Mouse (Mus musculus) liver, embryonic 12.5 days (tissue): Measurements from ENCODE around the gene Nup153. TPM values are rescaled to one million over a fixed set of nuclear protein-coding genes. Genes with fewer than 3 reads are reported as not detected.

Source experiments
- ATAC-seq: fragments of 200-750 bp; cut with Nextera tagmentation; 2 replicates; pipeline ENCODE4 v1.8.0; 2017; ENCODE audit warnings: moderate number of reproducible peaks, mild to moderate bottlenecking, moderate library complexity
- H3K27ac ChIP-seq: fragments of 300-500 bp; sonication (generic); 2 replicates; pipeline ENCODE4 v1.5.1; 2016; ENCODE audit warnings: mild to moderate bottlenecking
- H3K27me3 ChIP-seq: fragments of 300-500 bp; sonication (generic); replicated peaks from 2 replicates; pipeline ENCODE4 v1.6.1; 2016; ENCODE audit warnings: mild to moderate bottlenecking, moderate library complexity
- H3K36me3 ChIP-seq: fragments of 300-500 bp; sonication (generic); 2 replicates; pipeline ENCODE4 v1.6.1; 2016; ENCODE audit warnings: mild to moderate bottlenecking, moderate library complexity
- H3K4me1 ChIP-seq: fragments of 300-500 bp; sonication (generic); 2 replicates; pipeline ENCODE4 v1.6.1; 2016
- H3K4me2 ChIP-seq: fragments of 300-500 bp; sonication (generic); 2 replicates; pipeline ENCODE4 v1.6.1; 2016; ENCODE audit warnings: mild to moderate bottlenecking, moderate library complexity
- H3K4me3 ChIP-seq: fragments of 300-500 bp; sonication (generic); 2 replicates; pipeline ENCODE4 v1.5.1; 2016; ENCODE audit warnings: mild to moderate bottlenecking, moderate library complexity
- H3K9ac ChIP-seq: fragments of 300-500 bp; sonication (generic); 2 replicates; pipeline ENCODE4 v1.6.1; 2016; ENCODE audit warnings: mild to moderate bottlenecking, moderate library complexity
- H3K9me3 ChIP-seq: fragments of 300-500 bp; sonication (generic); replicated peaks from 2 replicates; pipeline ENCODE4 v1.6.1; 2016; ENCODE audit warnings: mild to moderate bottlenecking, moderate library complexity
- WGBS: fragments of 180-500 bp; shearing (Covaris S2); methylation state at CpG from one replicate; pipeline ENCODE4 v1.1.7; 2016; ENCODE audit not compliant: insufficient replicate concordance; 5-methylcytosine and 5-hydroxymethylcytosine counted together
- polyA plus RNA-seq: library from polyadenylated mRNA; unstranded; fragments of >200 nt; fragmentation: Nextera tagmentation; extraction: Ambion mirVana; gene quantifications from 2 replicates; pipeline ENCODE4 v1.2.1, GENCODE M21; 2016

The Nup153 gene
- polyA plus RNA-seq, 1 experiment from 2014 or later = 39.0 TPM

GRCm38 (mm10) chr13:46727038-46727836 lies 503 bp downstream of the Nup153 start:
- under 1% methylated on average over 79 of the region's 85 CpGs for WGBS
- peak; percentile 69 for ATAC-seq
- H3K9ac ChIP-seq = peak overlapping the region; percentile 93

GRCm38 (mm10) chr13:46726288-46727037 lies 1.3 kb downstream of the Nup153 start:
- peak overlapping the region; percentile 98 for H3K27ac ChIP-seq
- H3K4me2 ChIP-seq = peak overlapping the region; percentile 76
- WGBS = under 1% methylated on average over 30 of the region's 30 CpGs
- H3K36me3 ChIP-seq = 0 out of 2 replicates have a peak, but pooled peaks cover 3% of the 10 kb centered on the region
- peak overlapping the region; percentile 93 for H3K9ac ChIP-seq
- H3K9me3 ChIP-seq = no peaks in the 10 kb centered on the region
- no peaks in the 10 kb centered on the region for H3K27me3 ChIP-seq
- H3K4me3 ChIP-seq = peak overlapping the region; percentile 81
- ATAC-seq = no peak
- peaks cover 40% of the 10 kb centered on the region for H3K4me1 ChIP-seq

More at GRCm38 (mm10) chr13:46727038-46727836, 503 bp downstream of the Nup153 start:
- Histone ChIP-seq H3K27ac (peak overlapping the region; percentile 98), H3K27me3 (no peaks in the 10 kb centered on the region), H3K4me2 (peak overlapping the region; percentile 76), H3K4me1 (peaks cover 33% of the 10 kb centered on the region), H3K9me3 (no peaks in the 10 kb centered on the region), H3K36me3 (0 out of 2 replicates have a peak, but pooled peaks cover 3% of the 10 kb centered on the region), H3K4me3 (peak overlapping the region; percentile 81)

GRCm38 (mm10) chr13:46725227-46725626 lies 2.5 kb downstream of the Nup153 start:
- Histone ChIP-seq H3K4me2 (peak overlapping the region; percentile 76), H3K27me3 (no peaks in the 10 kb centered on the region), H3K4me1 (peaks cover 50% of the 10 kb centered on the region), H3K36me3 (0 out of 2 replicates have a peak, but pooled peaks cover 3% of the 10 kb centered on the region), H3K27ac (peak overlapping the region; percentile 91), H3K4me3 (peak overlapping the region; percentile 81), H3K9ac (peak overlapping the region; percentile 93; the same call in 1 of the 2 replicates), H3K9me3 (no peaks in the 10 kb centered on the region)
- WGBS = 7% methylated on average over 2 of the region's 2 CpGs
- peak; percentile 58 for ATAC-seq

- Histone ChIP-seq H3K27ac (peak overlapping the region; percentile 91), H3K36me3 (peaks cover 8% of the 10 kb centered on the region; the same call in 1 of the 2 replicates), H3K9ac (peak overlapping the region; percentile 93), H3K4me2 (peak overlapping the region; percentile 76), H3K9me3 (no peaks in the 10 kb centered on the region), H3K4me1 (peaks cover 59% of the 10 kb centered on the region), H3K27me3 (no peaks in the 10 kb centered on the region), H3K4me3 (peak overlapping the region; percentile 81)
- no peak for ATAC-seq
These were observed 3.4 kb downstream of the Nup153 start for GRCm38 (mm10) chr13:46724371-46724770.

- Histone ChIP-seq H3K4me1 (peaks cover 78% of the 10 kb centered on the region), H3K27ac (no peak overlapping the region), H3K4me3 (no peak overlapping the region), H3K9me3 (no peaks in the 10 kb centered on the region), H3K9ac (no peak overlapping the region), H3K4me2 (0 out of 2 replicates have a peak overlapping the region, but pooled peaks have one; percentile 19), H3K27me3 (no peaks in the 10 kb centered on the region), H3K36me3 (peaks cover 30% of the 10 kb centered on the region)
- ATAC-seq = no peak
These were observed 6.7 kb downstream of the Nup153 start for GRCm38 (mm10) chr13:46721009-46721408.

- no peak overlapping the region for H3K27ac ChIP-seq
- no peak overlapping the region for H3K4me3 ChIP-seq
- peaks cover 72% of the 10 kb centered on the region for H3K4me1 ChIP-seq
- H3K9me3 ChIP-seq = no peaks in the 10 kb centered on the region
- H3K36me3 ChIP-seq = peaks cover 43% of the 10 kb centered on the region
- no peak overlapping the region for H3K9ac ChIP-seq
- ATAC-seq = no peak
- no peaks in the 10 kb centered on the region for H3K27me3 ChIP-seq
- 58% methylated on average over 5 of the region's 5 CpGs for WGBS
- no peak overlapping the region for H3K4me2 ChIP-seq
These were observed 8.8 kb downstream of the Nup153 start for GRCm38 (mm10) chr13:46718893-46719400.

GRCm38 (mm10) chr13:46715976-46716639 lies 11.6 kb downstream of the Nup153 start:
- ATAC-seq = peak; percentile 81

GRCm38 (mm10) chr13:46713486-46713885 lies 14.3 kb downstream of the Nup153 start:
- 93% methylated on average over 5 of the region's 5 CpGs for WGBS
- no peaks in the 10 kb centered on the region for H3K9me3 ChIP-seq
- H3K4me3 ChIP-seq = no peak overlapping the region
- no peak overlapping the region for H3K9ac ChIP-seq
- peaks cover 29% of the 10 kb centered on the region for H3K4me1 ChIP-seq
- no peak overlapping the region for H3K4me2 ChIP-seq
- no peaks in the 10 kb centered on the region for H3K27me3 ChIP-seq
- ATAC-seq = no peak
- H3K27ac ChIP-seq = no peak overlapping the region
- H3K36me3 ChIP-seq = peaks cover 83% of the 10 kb centered on the region

More at GRCm38 (mm10) chr13:46715976-46716639, 11.6 kb downstream of the Nup153 start:
- H3K9me3 ChIP-seq = no peaks in the 10 kb centered on the region
- no peaks in the 10 kb centered on the region for H3K27me3 ChIP-seq
- 0 out of 2 replicates have a peak overlapping the region, but pooled peaks have one; percentile 10 for H3K9ac ChIP-seq
- H3K27ac ChIP-seq = peak overlapping the region; percentile 81
- no peak overlapping the region for H3K4me3 ChIP-seq
- peak overlapping the region; percentile 34 for H3K4me2 ChIP-seq
- peaks cover 68% of the 10 kb centered on the region for H3K36me3 ChIP-seq
- WGBS = 44% methylated on average over 3 of the region's 3 CpGs
- peaks cover 49% of the 10 kb centered on the region for H3K4me1 ChIP-seq

- Histone ChIP-seq H3K4me3 (no peak overlapping the region), H3K9me3 (no peaks in the 10 kb centered on the region), H3K36me3 (peaks cover 79% of the 10 kb centered on the region), H3K4me2 (no peak overlapping the region), H3K27ac (no peak overlapping the region), H3K9ac (no peak overlapping the region), H3K4me1 (no peaks in the 10 kb centered on the region), H3K27me3 (no peaks in the 10 kb centered on the region)
- 83% methylated on average over 5 of the region's 5 CpGs for WGBS
- ATAC-seq = no peak
These were observed 24.6 kb downstream of the Nup153 start for GRCm38 (mm10) chr13:46703138-46703537.

GRCm38 (mm10) chr13:46701486-46701885 lies 26.3 kb downstream of the Nup153 start:
- Histone ChIP-seq H3K4me1 (no peaks in the 10 kb centered on the region), H3K4me2 (no peak overlapping the region), H3K27me3 (no peaks in the 10 kb centered on the region), H3K9ac (no peak overlapping the region), H3K27ac (no peak overlapping the region), H3K9me3 (no peaks in the 10 kb centered on the region), H3K36me3 (peaks cover 79% of the 10 kb centered on the region), H3K4me3 (no peak overlapping the region)
- no peak for ATAC-seq
- 79% methylated on average over 2 of the region's 2 CpGs for WGBS

- peaks cover 83% of the 10 kb centered on the region for H3K36me3 ChIP-seq
These were observed 28.4 kb downstream of the Nup153 start for GRCm38 (mm10) chr13:46699372-46699771.

More at GRCm38 (mm10) chr13:46699372-46699771, 28.4 kb downstream of the Nup153 start:
- Histone ChIP-seq H3K27me3 (no peaks in the 10 kb centered on the region), H3K27ac (no peak overlapping the region), H3K9me3 (no peaks in the 10 kb centered on the region), H3K4me2 (no peak overlapping the region), H3K9ac (no peak overlapping the region), H3K4me1 (no peaks in the 10 kb centered on the region), H3K4me3 (no peak overlapping the region)
- ATAC-seq = no peak
- WGBS = 86% methylated on average over 1 of the region's 1 CpGs
